Mouse (Mus musculus) effector memory CD4-positive, alpha-beta T cell, adult 5 months (primary cell): ENCODE data around the gene P2ry13. TPM values are rescaled to one million over a fixed set of nuclear protein-coding genes. Genes with fewer than 3 reads are reported as not detected.

Experiments used
- polyA plus RNA-seq: library from polyadenylated mRNA; unstranded; fragments of 100-300 nt; shearing (Covaris generic); gene quantifications from one replicate; pipeline ENCODE4 v1.2.1, GENCODE M21; 2017

P2ry13 gene
- polyA plus RNA-seq = not detected

DNA sequence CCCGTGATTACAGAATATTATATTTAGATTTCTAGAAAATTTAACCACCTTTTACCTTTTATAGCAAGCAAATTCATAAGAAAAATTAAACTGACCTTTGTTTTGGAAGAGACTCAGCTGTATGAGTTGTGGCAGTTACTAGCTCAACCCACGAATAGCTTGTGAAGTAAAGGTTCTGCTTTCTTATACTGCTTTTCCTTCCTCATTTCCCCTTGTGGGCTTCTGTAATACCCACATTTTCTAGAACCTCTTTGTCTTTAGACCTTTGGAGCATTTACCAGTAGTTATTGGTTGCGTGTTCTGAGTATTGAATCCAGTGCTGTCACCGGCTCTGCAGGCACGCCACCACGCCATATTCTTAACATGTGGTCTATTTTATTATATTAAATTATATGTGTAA, at the start of gene P2ry13:
P2ry13 (minus strand) TSS at position 156 of the 400 bp plus-strand sequence.

DNA sequence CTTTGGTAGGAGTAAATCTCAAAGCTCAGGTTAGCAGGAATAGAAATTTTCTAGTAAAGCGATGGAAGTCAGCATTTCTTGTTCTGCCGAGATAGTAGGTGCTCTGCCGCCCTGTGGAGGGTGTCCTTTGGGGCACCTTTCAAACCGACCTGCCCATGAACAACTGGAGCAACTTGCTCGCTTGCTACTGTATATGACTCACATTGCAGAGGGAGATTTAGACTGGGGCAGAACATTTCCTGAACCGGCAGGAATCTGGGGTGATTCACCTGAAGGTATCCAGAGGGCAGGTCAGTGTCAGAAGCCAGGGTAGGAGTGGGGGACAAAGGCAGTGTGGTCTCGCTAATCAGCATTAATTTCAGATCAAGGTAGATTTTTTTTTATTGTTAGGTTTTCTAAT, 15.7 kb downstream of the P2ry13 start, which contains the start of gene Gpr87:
Gpr87 (minus strand) TSS at position 167 of the 400 bp plus-strand sequence.

Other genes starting within 250 kb of the P2ry13 start
- 1.4 TPM for gene Med12l, start 205.1 kb downstream of the P2ry13 start, polyA plus RNA-seq
- 92.3 TPM for gene Gpr171, start 109.1 kb downstream of the P2ry13 start, polyA plus RNA-seq
- 2.8 TPM for gene P2ry14, start 57.3 kb downstream of the P2ry13 start, polyA plus RNA-seq
- gene Gpr87, start 15.8 kb downstream of the P2ry13 start, polyA plus RNA-seq = not detected
- gene P2ry12, start 52.0 kb upstream of the P2ry13 start, polyA plus RNA-seq = not detected
- gene Igsf10, start 133.5 kb upstream of the P2ry13 start, polyA plus RNA-seq = not detected